Mouse (Mus musculus) CD4-positive helper T cell, adult 2 months (primary cell): Measurements from ENCODE around the gene Gm27021.

Experiments
- DNase-seq: peaks from one replicate; pipeline ENCODE4 v3.0.0-alpha.2; 2012; ENCODE audit warnings: low read depth, missing footprints, low spot score

Gm27021 gene

DNA sequence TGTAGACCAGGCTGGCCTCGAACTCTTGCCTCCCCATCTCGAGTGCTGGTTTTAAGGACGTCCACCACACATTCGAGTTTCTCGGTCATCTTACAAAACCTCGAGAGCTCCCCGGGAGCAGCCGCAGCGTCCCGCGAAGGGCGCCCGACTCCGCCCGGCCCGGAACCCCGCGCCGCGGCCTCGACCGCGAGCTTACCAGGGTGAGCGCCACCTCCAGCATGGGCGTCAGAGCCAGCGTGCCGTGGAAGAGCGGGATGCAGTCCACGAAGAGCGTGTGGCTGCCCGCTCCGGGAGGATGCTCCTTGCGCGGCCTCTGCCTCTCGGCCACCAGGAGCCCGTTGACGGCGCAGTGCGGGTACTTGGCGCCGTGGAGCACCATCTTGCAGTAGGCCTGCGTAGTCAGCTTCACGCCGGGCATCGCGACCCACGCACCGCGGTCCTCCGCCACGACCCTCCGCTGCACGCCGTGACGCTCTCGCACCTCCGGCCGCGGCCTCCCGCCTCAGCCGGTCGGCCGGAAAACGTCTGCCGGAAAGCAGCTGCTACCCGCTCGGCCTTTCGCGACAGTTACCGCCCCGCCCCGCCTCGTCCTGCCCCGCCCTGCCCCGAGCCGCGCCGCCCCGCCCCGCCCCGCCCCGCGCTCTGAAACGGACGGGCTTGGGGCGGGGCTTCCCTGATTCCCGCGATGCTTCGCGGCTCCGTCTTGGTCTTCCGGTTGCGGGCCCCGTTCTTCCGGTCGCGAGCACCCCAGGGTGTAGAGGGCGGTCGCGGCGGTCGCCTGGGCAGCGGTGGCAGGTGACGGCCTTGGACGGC, at the start of gene Gm27021, which contains the start of gene Cox4i1:
Gene Gm27021, minus strand, starts transcription at position 519 of the 813 bp plus-strand sequence.
Gene Cox4i1, plus strand, starts transcription at position 662 of the 813 bp plus-strand sequence.
- peak; percentile 94 for DNase-seq

DNA sequence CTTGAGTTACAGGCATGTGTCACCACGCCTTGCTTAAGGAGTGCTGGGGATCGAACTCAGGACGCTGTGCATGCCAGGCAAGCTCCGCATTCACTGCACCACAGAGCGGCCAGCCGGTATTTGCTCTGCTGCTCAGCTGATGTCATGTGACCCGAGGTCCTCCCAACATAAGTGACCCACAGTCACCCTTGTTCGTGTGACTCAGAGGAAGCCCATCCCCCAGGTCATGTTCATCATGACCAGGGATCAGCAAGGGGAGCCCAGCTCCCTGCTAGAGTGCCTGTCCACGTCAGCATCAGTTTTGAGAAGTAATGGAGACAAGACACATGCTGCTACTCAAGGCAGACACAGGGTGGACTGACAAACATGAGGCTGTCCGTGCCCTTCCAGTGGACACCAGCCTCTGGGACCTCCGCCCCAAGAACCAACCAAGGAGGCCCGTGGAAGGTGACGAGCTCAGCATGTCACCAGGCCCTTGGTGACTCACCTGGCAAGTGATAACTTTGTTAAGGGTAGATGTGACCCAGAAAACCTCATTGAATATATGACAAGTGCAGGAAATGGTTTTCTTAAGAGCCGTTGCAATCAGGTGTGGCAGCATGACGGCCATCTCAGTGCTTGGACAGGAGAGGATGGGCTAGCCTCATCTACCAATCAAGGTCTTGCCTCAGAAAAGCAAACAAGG, 48.3 kb upstream of the Gm27021 start:
- peak; percentile 30 for DNase-seq

DNA sequence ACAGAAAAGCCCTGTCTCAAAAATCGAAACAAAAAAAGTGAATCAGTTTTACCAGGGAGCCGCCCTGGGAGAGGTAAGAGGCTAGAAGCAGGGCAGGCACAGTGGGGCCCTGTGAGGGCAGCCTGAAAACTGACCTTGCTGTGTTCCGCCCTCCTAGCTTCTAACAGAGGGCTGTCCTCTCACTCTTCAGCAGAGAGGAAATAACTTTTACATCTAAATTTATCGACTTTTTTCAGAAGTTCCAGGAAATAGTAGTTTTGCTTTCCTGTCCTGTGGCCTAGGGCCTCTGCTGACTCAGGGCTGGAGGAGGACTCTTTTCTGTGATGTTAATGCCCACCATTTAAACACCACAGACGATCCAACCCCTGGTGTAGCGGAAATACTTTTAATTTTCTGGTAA, 47.3 kb upstream of the Gm27021 start:
- peak; percentile 50 for DNase-seq

GRCm38 (mm10) chr8:120709176-120709575, 41.3 kb upstream of the Gm27021 start:
- DNase-seq, result no peak

GRCm38 (mm10) chr8:120706193-120706592, 38.3 kb upstream of the Gm27021 start:
- no peak for DNase-seq

DNA sequence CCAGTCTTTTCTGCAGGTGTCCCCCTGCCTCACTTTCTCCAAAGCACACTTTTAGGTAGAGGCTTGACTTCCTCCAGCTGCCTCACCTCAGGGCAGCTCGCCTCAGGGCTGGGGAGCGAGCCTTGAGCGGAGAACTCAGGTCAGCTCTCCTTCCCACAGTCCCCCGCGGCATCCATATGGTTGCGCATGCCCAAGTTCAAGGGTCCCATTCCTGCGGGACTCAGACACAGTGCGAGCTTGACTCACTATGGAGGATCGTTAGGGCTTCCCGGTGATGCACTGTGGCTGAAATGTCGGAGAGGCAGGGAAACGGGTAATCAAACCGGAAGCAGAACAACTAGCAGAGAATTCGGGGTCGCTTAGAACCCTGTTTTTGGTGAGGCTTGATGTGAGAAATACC, 37.3 kb upstream of the Gm27021 start:
- DNase-seq, result no peak

DNA sequence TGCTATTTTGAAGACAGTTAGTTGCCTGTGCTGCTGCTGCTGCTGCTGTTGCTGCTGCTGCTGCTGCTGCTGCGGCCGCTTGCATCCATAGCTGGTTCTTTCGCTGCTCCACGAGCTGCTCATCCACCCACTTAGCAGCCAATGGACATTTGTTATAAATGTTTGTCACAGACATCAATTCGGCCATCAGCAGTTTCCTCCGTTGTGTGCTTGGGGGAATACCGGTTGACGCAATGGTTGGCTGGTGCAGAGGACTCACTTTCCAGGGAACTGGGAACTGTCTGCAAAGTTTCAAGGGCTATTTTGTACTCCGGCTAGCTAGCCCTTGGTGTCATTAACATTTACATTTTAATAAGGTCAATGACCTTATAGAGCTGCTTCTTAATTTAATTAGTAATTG, 36.3 kb upstream of the Gm27021 start:
- no peak for DNase-seq

GRCm38 (mm10) chr8:120701758-120702465, 34.0 kb upstream of the Gm27021 start:
- DNase-seq, result peak; percentile 88

GRCm38 (mm10) chr8:120700053-120700452, 32.2 kb upstream of the Gm27021 start:
- DNase-seq, result no peak

DNA sequence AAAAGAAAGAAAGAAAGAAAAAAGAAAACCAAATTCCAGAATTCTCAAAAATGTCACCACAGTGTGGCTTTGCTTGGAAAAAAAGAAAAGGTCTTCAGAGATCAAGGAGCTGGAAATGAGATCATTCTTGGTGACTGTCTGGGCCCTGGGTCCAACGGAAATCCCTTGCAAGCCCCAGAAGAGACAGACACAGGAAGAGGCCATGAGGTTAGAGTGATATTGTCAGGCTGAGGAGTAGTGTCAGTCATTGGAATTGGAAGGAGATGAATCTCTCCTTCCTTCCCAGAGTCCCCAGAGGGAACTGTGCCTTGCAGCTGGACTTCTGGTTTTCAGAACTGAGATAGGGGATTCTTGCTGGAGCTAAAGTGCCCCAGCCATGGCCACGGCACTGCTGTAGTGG, 31.7 kb upstream of the Gm27021 start:
- DNase-seq, result peak; percentile 41

DNA sequence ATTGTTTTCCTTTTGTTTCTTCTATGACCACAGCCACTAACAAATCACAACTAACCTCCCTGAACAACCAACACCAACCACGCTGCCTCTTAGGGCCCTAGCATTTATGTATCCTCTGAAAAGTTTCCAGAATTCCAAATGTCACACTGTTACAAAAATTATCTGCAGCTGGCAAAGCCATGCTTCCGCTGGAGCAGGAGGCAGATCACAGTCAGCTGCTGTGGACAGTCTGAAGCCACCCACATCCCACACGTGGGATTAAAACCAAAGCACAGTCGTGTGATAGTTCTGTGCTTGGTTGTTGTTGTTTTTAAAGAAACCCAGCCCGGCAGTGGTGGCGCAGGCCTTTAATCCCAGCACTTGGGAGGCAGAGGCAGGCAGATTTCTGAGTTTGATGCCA, 31.2 kb upstream of the Gm27021 start:
- DNase-seq, result peak; percentile 18

- DNase-seq, result no peak
Measured at GRCm38 (mm10) chr8:120698426-120698825, 30.5 kb upstream of the Gm27021 start.

GRCm38 (mm10) chr8:120697979-120698272, 30.0 kb upstream of the Gm27021 start:
- peak; percentile 35 for DNase-seq

DNA sequence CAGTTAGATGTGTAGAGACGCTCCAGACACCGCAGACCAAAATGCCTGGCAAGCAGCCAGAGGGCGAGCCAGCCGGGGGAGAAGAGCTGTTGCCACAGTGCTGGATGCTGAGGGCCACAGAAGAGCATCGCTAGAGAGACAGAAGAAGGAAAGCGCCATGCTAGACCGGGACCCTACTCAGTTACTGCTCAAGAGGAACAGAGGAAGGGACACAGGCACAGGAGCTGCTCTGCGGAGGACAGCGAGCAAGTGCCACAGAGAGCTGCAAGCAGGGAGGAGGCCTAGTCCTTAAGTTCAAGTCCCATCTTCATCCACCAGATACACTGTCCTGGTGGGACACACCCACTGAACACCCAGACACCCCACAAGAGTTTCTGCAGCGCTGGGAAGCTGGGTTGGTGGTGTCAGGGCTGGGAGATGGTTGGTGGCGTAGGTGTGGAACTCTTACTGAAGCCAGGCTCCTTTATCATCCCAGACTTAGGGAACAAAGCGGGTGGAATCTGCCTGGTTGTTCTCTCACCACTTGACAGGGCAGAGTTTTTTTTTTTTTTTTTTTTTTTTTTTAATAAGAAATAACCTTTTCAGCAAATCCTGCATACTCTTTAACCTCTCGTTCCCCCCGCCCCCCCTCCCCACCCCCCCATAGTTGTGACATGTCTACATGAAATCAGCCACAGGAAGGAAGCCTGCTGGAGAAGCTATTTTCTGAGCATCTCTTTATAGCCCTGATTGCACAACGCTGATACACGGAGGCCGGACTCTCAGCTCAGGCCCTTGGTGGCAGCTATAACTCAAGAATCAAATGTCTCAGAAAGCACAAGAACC, 29.5 kb upstream of the Gm27021 start:
- DNase-seq, result peak; percentile 65

- DNase-seq, result no peak
Measured at GRCm38 (mm10) chr8:120696401-120697153, 28.7 kb upstream of the Gm27021 start.

DNA sequence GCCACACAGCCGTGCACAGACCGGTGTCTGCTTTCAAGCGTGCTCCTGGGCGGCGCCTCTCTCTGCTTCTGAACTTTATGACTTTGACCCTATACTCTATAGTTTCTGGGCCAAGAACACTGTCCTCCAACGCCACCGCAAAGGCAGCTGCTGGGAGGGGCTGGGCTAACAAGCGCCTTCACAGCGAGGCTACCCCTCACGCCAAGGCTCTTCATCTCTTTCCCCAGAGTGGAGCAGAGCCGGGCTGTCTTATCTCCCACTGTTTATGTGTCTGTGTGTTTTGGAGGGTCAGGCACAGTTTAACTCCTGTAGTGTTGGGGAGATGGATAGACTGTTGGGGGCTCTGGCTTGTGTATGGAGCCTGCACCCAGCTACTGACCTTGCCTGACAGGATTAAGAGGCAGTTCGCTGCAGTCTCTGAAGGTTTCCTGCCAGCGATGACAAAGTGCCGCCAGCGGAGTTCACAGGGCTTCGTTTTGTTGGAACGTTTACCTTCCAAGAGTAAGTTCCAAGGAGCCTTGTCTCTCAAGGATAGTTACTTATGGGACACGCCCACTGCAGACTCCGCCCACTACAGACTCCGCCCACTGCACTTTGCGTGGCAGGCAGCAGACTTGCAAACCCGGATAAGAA, 26.1 kb upstream of the Gm27021 start:
- peak; percentile 52 for DNase-seq

DNA sequence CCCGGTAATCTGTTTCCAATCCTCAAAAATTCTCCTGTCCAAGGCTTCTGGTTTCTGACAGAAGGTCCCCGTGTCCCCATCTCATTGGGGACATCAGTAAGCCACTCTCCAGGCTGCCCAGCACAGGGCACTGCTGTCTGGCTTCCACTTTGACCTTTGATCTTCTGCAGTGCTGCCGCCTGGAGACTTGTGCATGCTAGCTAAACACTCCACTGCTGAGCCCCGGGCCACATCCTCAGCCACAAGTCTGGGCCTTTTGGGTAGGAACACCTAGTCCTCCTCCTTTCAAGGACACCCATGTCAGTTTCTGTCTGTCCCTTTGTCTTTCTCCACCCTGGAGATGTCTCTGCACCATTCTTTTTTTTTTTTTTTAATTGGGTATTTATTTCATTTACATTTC, 25.1 kb upstream of the Gm27021 start:
- DNase-seq, result no peak

DNA sequence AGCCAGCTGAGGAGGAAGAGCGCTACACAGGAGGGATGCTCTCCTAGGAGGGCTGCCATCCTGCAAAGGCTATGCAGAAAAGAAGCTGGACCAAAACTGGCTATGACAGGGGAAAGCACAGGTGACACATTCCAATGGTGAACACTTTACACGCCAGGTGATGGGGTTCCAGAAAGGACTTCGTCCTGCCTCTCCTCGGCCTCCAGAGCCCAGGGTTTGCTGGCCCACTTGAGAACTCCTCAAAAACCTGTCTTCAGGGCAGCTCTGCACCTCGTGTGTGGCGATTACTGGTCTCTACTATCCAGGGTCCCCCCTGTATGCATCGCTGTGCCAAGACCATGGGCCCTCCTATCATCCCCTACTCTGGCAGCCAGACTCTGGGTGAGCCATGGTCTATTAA, 20.6 kb upstream of the Gm27021 start:
- no peak for DNase-seq

DNA sequence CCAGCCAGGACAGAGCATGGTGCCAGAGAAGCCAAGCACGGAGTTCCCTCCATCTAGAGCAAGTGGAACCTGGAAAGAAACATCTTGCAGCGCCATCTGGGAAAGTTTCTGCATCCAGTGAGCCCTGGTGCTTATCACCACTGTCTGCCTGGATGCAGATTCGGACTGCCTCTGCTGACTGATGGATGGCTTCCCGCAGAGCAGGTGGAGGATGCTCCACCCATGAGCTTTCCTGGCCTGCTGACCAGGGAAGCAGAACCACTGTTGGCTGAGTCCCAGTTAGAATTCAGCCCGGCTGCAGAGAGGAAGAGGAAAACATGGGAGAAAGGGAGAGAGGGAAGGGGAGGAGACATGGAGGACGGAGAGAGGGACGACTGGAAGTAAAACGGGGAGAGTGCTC, 19.9 kb upstream of the Gm27021 start:
- no peak for DNase-seq

GRCm38 (mm10) chr8:120686576-120686975, 18.7 kb upstream of the Gm27021 start:
- no peak for DNase-seq
